Mouse (Mus musculus): Measurements from ENCODE around the gene Fndc11.

GRCm38 (mm10) chr2:181272092-181272491 is 52.3 kb downstream of the Fndc11 start:
- TF ChIP-seq POLR2A (IDR thresholded peaks at IDR 0.05; ENCODE audit: insufficient read depth, low read length) (no peak), CTCF (IDR thresholded peaks at IDR 0.05; ENCODE audit: low read depth, low read length) (no peak), EP300 (IDR thresholded peaks at IDR 0.05; ENCODE audit: insufficient read depth, low read depth, low read length) (no peak)

All from ES-Bruce4 (cell line).